Mouse (Mus musculus): Measurements from ENCODE around the gene D430041D05Rik. TPM values are rescaled to one million over a fixed set of nuclear protein-coding genes. Genes with fewer than 3 reads are reported as not detected.
A peak's percentile ranks its signal among the peaks of the same experiment; 100 is the strongest.

The D430041D05Rik gene
- polyA plus RNA-seq, 1 experiment from 2014 or later: 2.5 TPM

DNA sequence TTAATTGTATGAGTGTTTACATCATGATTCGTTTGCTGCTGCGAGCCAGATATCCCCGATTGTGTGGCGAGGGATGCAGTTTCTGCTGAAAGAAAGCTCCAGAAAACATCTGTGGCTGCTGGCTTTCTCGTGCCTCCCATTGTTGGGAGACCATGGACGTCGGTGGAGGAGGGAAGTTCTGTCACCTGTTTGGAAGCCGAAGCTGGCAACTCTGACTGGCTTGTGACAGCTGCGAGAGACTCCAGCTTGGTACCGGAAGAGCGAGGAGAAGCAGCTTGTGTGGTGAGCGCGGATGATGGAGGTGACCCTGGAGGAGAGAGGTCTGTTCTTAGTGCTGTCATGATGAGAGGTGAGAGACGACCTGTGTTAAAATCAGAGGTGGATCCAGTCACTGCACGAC lies 154.2 kb downstream of the D430041D05Rik start:
- no peaks in the 10 kb centered on the region for H3K27me3 ChIP-seq (ENCODE audit: control insufficient read depth, insufficient read depth, low read length)
- no peak overlapping the region for H3K4me2 ChIP-seq (ENCODE audit: low read depth, low read length, severe bottlenecking)
- H3K27ac ChIP-seq (ENCODE audit: low read depth, low read length): no peak overlapping the region
- DNase-seq (ENCODE audit: low spot score) (no peak), ATAC-seq (replicated peaks; ENCODE audit: low FRiP score) (no peak)
- no peaks in the 10 kb centered on the region for H3K36me3 ChIP-seq (ENCODE audit: control insufficient read depth, insufficient read depth, low read length)
- no peak overlapping the region for H3K9ac ChIP-seq (ENCODE audit: low read length)
- H3K4me3 ChIP-seq (ENCODE audit: low read depth, low read length): no peak overlapping the region
- 83% methylated on average over 15 of the region's 15 CpGs for WGBS
- H3K9me3 ChIP-seq (ENCODE audit: control insufficient read depth, low read length): no peaks in the 10 kb centered on the region
- no peaks in the 10 kb centered on the region for H3K4me1 ChIP-seq (replicated peaks; ENCODE audit: control insufficient read depth, insufficient read depth, low read length)

DNA sequence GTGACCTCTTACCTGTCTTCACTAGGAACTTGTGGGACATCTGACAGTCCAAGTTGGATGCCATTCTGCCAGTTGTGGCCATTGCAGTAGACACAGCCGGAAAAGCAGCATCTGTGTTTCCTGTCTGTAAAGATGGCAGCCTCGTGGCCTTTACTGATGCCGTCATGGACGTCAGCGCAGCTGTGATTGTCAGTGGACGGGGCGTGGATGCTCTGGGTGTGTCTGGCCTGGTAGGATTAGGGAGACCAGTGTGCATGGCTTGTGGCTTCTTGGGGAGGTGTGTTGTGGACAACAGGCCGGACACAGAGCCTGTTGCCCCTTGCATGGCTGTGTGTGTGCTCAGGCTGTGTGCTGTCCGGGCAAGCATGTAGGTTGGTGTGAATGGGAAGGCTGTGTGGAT lies 155.9 kb downstream of the D430041D05Rik start:
- H3K4me1 ChIP-seq (replicated peaks; ENCODE audit: control insufficient read depth, insufficient read depth, low read length): no peaks in the 10 kb centered on the region
- no peak overlapping the region for H3K4me3 ChIP-seq (ENCODE audit: low read depth, low read length)
- ATAC-seq (replicated peaks; ENCODE audit: low FRiP score): no peak
- no peak overlapping the region for H3K4me2 ChIP-seq (ENCODE audit: low read depth, low read length, severe bottlenecking)
- H3K36me3 ChIP-seq (ENCODE audit: control insufficient read depth, insufficient read depth, low read length): no peaks in the 10 kb centered on the region
- DNase-seq (ENCODE audit: low spot score): no peak
- no peaks in the 10 kb centered on the region for H3K27me3 ChIP-seq (ENCODE audit: control insufficient read depth, insufficient read depth, low read length)
- no peak overlapping the region for H3K9ac ChIP-seq (ENCODE audit: low read length)
- no peak overlapping the region for H3K27ac ChIP-seq (ENCODE audit: low read depth, low read length)
- no peaks in the 10 kb centered on the region for H3K9me3 ChIP-seq (ENCODE audit: control insufficient read depth, low read length)
- 90% methylated on average over 9 of the region's 9 CpGs for WGBS

DNA sequence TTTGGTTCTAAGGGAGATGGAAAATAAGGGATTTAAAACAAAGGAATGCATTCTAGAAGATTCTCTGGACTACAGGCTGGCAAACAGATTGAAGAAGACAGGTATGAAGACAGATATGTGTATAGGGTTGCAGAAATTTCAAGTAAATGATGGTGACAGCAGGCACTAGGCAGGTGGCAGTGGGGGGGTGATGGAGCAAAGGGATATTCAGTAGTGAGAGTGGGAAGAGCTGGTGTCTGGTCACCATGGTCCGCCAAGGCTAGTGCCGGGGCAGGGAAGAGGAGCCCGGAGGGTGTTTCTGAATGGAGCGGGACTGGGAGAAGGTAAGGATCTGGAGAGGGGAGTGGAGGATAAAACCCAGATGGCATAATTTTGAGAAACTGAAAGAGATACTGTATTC lies 157.5 kb downstream of the D430041D05Rik start:
- DNase-seq (ENCODE audit: low spot score) (no peak), ATAC-seq (replicated peaks; ENCODE audit: low FRiP score) (no peak)
- Histone ChIP-seq H3K4me2 (ENCODE audit: low read depth, low read length, severe bottlenecking) (no peak overlapping the region), H3K27me3 (ENCODE audit: control insufficient read depth, insufficient read depth, low read length) (no peaks in the 10 kb centered on the region), H3K9ac (ENCODE audit: low read length) (no peak overlapping the region), H3K36me3 (ENCODE audit: control insufficient read depth, insufficient read depth, low read length) (no peaks in the 10 kb centered on the region), H3K27ac (ENCODE audit: low read depth, low read length) (no peak overlapping the region), H3K9me3 (ENCODE audit: control insufficient read depth, low read length) (no peaks in the 10 kb centered on the region), H3K4me3 (ENCODE audit: low read depth, low read length) (no peak overlapping the region), H3K4me1 (replicated peaks; ENCODE audit: control insufficient read depth, insufficient read depth, low read length) (no peaks in the 10 kb centered on the region)
- WGBS: 93% methylated on average over 4 of the region's 4 CpGs

DNA sequence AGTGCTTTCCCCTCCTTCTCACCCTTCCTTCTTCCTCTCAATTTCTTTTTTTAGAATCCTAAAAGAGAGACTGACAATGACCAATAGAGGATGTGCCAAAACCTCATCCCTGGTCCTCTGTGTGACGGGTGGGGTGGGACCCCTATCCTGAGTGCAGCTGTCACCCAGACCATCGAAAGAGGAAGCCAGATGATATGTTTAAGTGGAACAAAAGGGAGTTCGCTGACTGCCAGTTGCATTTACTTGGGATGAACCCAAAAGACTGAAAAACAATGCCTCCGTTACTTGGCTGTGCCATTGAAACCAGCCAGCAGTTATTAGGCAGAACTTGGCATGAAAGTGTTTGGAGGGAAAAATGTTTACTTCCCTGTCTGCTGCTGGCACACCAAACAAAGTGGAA lies 159.2 kb downstream of the D430041D05Rik start:
- Histone ChIP-seq H3K36me3 (ENCODE audit: control insufficient read depth, insufficient read depth, low read length) (no peaks in the 10 kb centered on the region), H3K9ac (ENCODE audit: low read length) (no peak overlapping the region), H3K4me1 (replicated peaks; ENCODE audit: control insufficient read depth, insufficient read depth, low read length) (no peaks in the 10 kb centered on the region), H3K4me2 (ENCODE audit: low read depth, low read length, severe bottlenecking) (no peak overlapping the region), H3K27ac (ENCODE audit: low read depth, low read length) (no peak overlapping the region), H3K27me3 (ENCODE audit: control insufficient read depth, insufficient read depth, low read length) (no peaks in the 10 kb centered on the region), H3K9me3 (ENCODE audit: control insufficient read depth, low read length) (no peaks in the 10 kb centered on the region), H3K4me3 (ENCODE audit: low read depth, low read length) (no peak overlapping the region)
- DNase-seq (ENCODE audit: low spot score) (no peak), ATAC-seq (replicated peaks; ENCODE audit: low FRiP score) (no peak)
- 73% methylated on average over 4 of the region's 4 CpGs for WGBS

DNA sequence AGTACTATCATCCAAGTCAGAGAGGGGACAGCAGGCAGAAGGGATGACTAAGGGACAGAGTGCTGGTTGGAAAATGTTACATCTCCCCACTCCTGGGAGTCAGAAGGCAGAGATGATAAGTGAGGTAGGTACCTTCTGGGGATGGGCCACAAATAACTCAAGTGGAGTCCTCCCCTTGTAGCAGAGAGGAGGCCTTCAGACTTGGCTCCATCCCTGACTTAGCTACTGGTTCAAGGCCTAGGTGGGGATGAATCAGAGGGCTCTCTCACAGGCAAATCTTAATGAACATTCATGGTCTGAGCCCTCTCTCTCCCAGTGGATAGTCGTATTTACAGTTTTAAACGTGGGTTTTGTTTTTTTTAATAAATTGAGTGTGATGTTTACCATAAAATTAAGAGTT lies 161.0 kb downstream of the D430041D05Rik start:
- Histone ChIP-seq H3K27me3 (ENCODE audit: control insufficient read depth, insufficient read depth, low read length) (no peaks in the 10 kb centered on the region), H3K36me3 (ENCODE audit: control insufficient read depth, insufficient read depth, low read length) (no peaks in the 10 kb centered on the region), H3K27ac (ENCODE audit: low read depth, low read length) (no peak overlapping the region), H3K4me1 (replicated peaks; ENCODE audit: control insufficient read depth, insufficient read depth, low read length) (no peaks in the 10 kb centered on the region), H3K4me3 (ENCODE audit: low read depth, low read length) (no peak overlapping the region), H3K4me2 (ENCODE audit: low read depth, low read length, severe bottlenecking) (no peak overlapping the region), H3K9me3 (ENCODE audit: control insufficient read depth, low read length) (no peaks in the 10 kb centered on the region), H3K9ac (ENCODE audit: low read length) (no peak overlapping the region)
- WGBS: 88% methylated on average over 2 of the region's 2 CpGs
- DNase-seq (ENCODE audit: low spot score) (no peak), ATAC-seq (replicated peaks; ENCODE audit: low FRiP score) (no peak)

DNA sequence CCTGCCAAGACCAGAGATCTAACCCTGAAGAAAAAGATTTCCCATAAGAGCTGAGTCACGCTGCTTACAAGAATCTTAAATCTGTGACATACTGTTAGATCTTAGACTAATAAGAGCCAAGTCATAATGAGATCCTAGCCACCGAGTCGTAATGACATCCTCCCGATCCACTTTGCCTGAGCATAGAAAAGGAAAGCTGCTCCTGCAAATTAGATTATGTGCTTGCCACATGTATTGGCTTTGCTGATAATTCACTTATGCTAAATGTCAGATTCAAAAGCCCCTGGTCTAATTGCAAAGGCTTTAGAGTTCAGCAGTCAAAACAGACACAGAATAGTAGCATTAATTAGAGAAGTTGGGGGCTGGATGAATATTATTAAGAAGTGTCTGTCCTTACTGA lies 164.0 kb downstream of the D430041D05Rik start:
- no peak for ATAC-seq (replicated peaks; ENCODE audit: low FRiP score)
- Histone ChIP-seq H3K27ac (ENCODE audit: low read depth, low read length) (no peak overlapping the region), H3K36me3 (ENCODE audit: control insufficient read depth, insufficient read depth, low read length) (no peaks in the 10 kb centered on the region), H3K9me3 (ENCODE audit: control insufficient read depth, low read length) (no peaks in the 10 kb centered on the region), H3K27me3 (ENCODE audit: control insufficient read depth, insufficient read depth, low read length) (no peaks in the 10 kb centered on the region), H3K4me2 (ENCODE audit: low read depth, low read length, severe bottlenecking) (no peak overlapping the region), H3K4me1 (replicated peaks; ENCODE audit: control insufficient read depth, insufficient read depth, low read length) (no peaks in the 10 kb centered on the region), H3K9ac (ENCODE audit: low read length) (no peak overlapping the region), H3K4me3 (ENCODE audit: low read depth, low read length) (no peak overlapping the region)
- DNase-seq (ENCODE audit: low spot score): no peak
- WGBS: 70% methylated on average over 4 of the region's 4 CpGs

DNA sequence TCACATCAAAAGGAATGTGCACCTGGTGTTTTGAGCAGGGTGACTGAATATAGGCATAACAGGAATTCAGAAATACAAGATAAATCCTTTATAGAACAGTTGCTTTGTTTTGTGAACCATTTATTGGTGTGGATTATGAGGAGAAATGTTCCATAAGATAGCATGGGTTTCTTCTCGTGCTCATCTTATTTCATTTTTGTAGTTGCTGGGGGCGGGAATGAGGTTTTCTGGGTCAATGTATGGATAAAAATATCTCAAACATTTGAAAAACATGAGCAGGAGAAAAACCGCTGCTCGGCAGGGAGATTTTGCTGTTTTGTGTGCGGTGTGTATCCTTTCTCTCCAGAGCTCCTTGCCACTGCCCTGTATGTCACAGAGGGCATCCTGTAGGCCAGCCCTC lies 168.8 kb downstream of the D430041D05Rik start:
- Histone ChIP-seq H3K4me1 (replicated peaks; ENCODE audit: control insufficient read depth, insufficient read depth, low read length) (no peaks in the 10 kb centered on the region), H3K36me3 (ENCODE audit: control insufficient read depth, insufficient read depth, low read length) (no peaks in the 10 kb centered on the region), H3K27ac (ENCODE audit: low read depth, low read length) (no peak overlapping the region), H3K9ac (ENCODE audit: low read length) (no peak overlapping the region), H3K4me3 (ENCODE audit: low read depth, low read length) (no peak overlapping the region), H3K4me2 (ENCODE audit: low read depth, low read length, severe bottlenecking) (no peak overlapping the region), H3K9me3 (ENCODE audit: control insufficient read depth, low read length) (no peaks in the 10 kb centered on the region), H3K27me3 (ENCODE audit: control insufficient read depth, insufficient read depth, low read length) (no peaks in the 10 kb centered on the region)
- WGBS: 90% methylated on average over 5 of the region's 5 CpGs
- DNase-seq (ENCODE audit: low spot score) (no peak), ATAC-seq (replicated peaks; ENCODE audit: low FRiP score) (no peak)

DNA sequence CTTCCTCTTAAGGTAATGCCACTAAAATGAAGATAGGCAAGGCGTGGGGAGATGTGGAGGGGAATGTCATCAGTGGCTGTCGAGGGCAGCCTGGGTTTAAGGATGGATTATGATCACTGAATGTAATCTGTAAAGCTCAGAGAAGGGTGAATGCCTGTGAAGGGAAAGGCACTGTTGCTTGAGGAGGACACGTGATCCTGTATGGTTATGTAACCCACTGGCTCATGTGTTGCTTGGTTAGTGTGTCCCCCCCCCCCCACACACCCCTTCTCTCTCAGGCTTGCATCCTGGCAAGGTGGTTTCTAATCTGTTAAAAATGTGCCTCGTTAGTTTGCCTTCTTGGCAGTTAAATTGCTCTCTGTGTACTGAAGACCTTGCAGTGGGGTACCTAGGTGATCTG lies 173.7 kb downstream of the D430041D05Rik start:
- ATAC-seq (replicated peaks; ENCODE audit: low FRiP score) (no peak), DNase-seq (ENCODE audit: low spot score) (no peak)
- no peak overlapping the region for H3K27ac ChIP-seq (ENCODE audit: low read depth, low read length)
- H3K36me3 ChIP-seq (ENCODE audit: control insufficient read depth, insufficient read depth, low read length): no peaks in the 10 kb centered on the region; the same call in 1 of the 2 replicates
- H3K4me2 ChIP-seq (ENCODE audit: low read depth, low read length, severe bottlenecking): no peak overlapping the region
- 81% methylated on average over 4 of the region's 4 CpGs for WGBS
- no peak overlapping the region for H3K9ac ChIP-seq (ENCODE audit: low read length)
- no peak overlapping the region for H3K4me3 ChIP-seq (ENCODE audit: low read depth, low read length)
- H3K9me3 ChIP-seq (ENCODE audit: control insufficient read depth, low read length): no peaks in the 10 kb centered on the region
- no peaks in the 10 kb centered on the region for H3K4me1 ChIP-seq (replicated peaks; ENCODE audit: control insufficient read depth, insufficient read depth, low read length)
- H3K27me3 ChIP-seq (ENCODE audit: control insufficient read depth, insufficient read depth, low read length): no peaks in the 10 kb centered on the region

DNA sequence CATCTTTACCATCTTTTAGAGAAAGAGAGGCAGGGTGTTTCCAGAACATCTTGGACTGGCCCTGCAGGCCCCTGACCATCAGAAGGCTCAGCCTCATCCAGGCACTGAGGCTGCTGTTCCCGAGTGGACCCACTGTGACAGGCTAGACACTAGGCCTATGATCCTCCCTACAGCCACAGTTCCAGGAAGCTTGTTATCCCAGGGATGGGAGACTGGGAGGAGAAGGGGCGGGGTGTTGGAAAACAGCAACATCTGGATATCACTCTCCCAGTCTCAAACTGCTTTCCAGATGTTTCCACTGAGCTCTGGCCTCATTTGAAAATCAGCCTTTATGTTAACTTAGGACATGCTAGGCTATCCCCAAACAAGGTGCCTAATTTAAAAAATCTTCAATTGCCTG lies 180.4 kb downstream of the D430041D05Rik start:
- Histone ChIP-seq H3K4me2 (ENCODE audit: low read depth, low read length, severe bottlenecking) (no peak overlapping the region), H3K9me3 (ENCODE audit: control insufficient read depth, low read length) (no peaks in the 10 kb centered on the region), H3K4me1 (replicated peaks; ENCODE audit: control insufficient read depth, insufficient read depth, low read length) (no peaks in the 10 kb centered on the region), H3K4me3 (ENCODE audit: low read depth, low read length) (no peak overlapping the region), H3K27ac (ENCODE audit: low read depth, low read length) (no peak overlapping the region), H3K36me3 (ENCODE audit: control insufficient read depth, insufficient read depth, low read length) (no peaks in the 10 kb centered on the region; the same call in 1 of the 2 replicates), H3K9ac (ENCODE audit: low read length) (no peak overlapping the region), H3K27me3 (ENCODE audit: control insufficient read depth, insufficient read depth, low read length) (no peaks in the 10 kb centered on the region)
- ATAC-seq (replicated peaks; ENCODE audit: low FRiP score): no peak
- DNase-seq (ENCODE audit: low spot score): peak; percentile 42
- 54% methylated on average over 2 of the region's 2 CpGs for WGBS
